Mouse (Mus musculus) ES-CJ7 (cell line): ENCODE data around the gene Actb.
"Not testable (repeated sequence)": the region's sequence is repeated elsewhere in the genome, so short reads cannot be mapped to it uniquely, and the experiment has no call there.

Source experiments
- DNase-seq: peaks from one replicate; pipeline ENCODE4 v3.0.0; 2011; ENCODE audit warnings: low read depth, low spot score

The Actb gene

GRCm38 (mm10) chr5:142902506-142903314, 3.8 kb downstream of the Actb start:
- DNase-seq, result peak; percentile 61

- peak; percentile 61 for DNase-seq
Observed at GRCm38 (mm10) chr5:142901846-142902505, 4.6 kb downstream of the Actb start.

- no peak for DNase-seq
Observed at GRCm38 (mm10) chr5:142901355-142901802, 5.2 kb downstream of the Actb start.

GRCm38 (mm10) chr5:142900651-142901050, 5.9 kb downstream of the Actb start:
- no peak for DNase-seq

GRCm38 (mm10) chr5:142899932-142900533, 6.5 kb downstream of the Actb start:
- no peak for DNase-seq

GRCm38 (mm10) chr5:142899057-142899601, 7.4 kb downstream of the Actb start:
- DNase-seq, result no peak

- no peak for DNase-seq
Observed at GRCm38 (mm10) chr5:142898316-142898715, 8.2 kb downstream of the Actb start.

GRCm38 (mm10) chr5:142897568-142898248, 8.8 kb downstream of the Actb start:
- DNase-seq, result no peak

GRCm38 (mm10) chr5:142896713-142897112, 9.8 kb downstream of the Actb start:
- no peak for DNase-seq

GRCm38 (mm10) chr5:142896192-142896591, 10.4 kb downstream of the Actb start:
- DNase-seq, result no peak

GRCm38 (mm10) chr5:142894918-142895613, 11.5 kb downstream of the Actb start, which contains the start of gene Fbxl18:
Fbxl18 (minus strand) TSS chr5:142895421.
- peak; percentile 90 for DNase-seq

GRCm38 (mm10) chr5:142891396-142891795, 15.2 kb downstream of the Actb start:
- no peak for DNase-seq

- not testable (repeated sequence) for DNase-seq
Observed at GRCm38 (mm10) chr5:142887533-142887932, 19.0 kb downstream of the Actb start.

- DNase-seq, result peak; percentile 76
Observed at GRCm38 (mm10) chr5:142886761-142887160, 19.8 kb downstream of the Actb start.

GRCm38 (mm10) chr5:142886181-142886580, 20.4 kb downstream of the Actb start:
- no peak for DNase-seq

GRCm38 (mm10) chr5:142882471-142882870, 24.1 kb downstream of the Actb start:
- DNase-seq, result no peak

- DNase-seq, result no peak
Observed at GRCm38 (mm10) chr5:142881936-142882335, 24.6 kb downstream of the Actb start.

- peak; percentile 70 for DNase-seq
Observed at GRCm38 (mm10) chr5:142880806-142881516, 25.6 kb downstream of the Actb start.

GRCm38 (mm10) chr5:142880246-142880645, 26.3 kb downstream of the Actb start:
- DNase-seq, result no peak
